Mouse (Mus musculus) lung, adult 2 months (tissue): Measurements from ENCODE around the gene Spata45.

Experiments
- CTCF ChIP-seq: fragments of 200-500 bp; IDR thresholded peaks from 2 replicates; pipeline ENCODE4 v1.5.1; 2011; ENCODE audit warnings: mild to moderate bottlenecking, low read length, control low read depth; ENCODE audit not compliant: insufficient read depth
- POLR2A ChIP-seq: fragments of 200-500 bp; IDR thresholded peaks from 2 replicates; pipeline ENCODE4 v1.6.1; 2011; ENCODE audit warnings: low read depth, mild to moderate bottlenecking, control low read depth, low read length, borderline replicate concordance; ENCODE audit errors: extremely low read depth

DNA sequence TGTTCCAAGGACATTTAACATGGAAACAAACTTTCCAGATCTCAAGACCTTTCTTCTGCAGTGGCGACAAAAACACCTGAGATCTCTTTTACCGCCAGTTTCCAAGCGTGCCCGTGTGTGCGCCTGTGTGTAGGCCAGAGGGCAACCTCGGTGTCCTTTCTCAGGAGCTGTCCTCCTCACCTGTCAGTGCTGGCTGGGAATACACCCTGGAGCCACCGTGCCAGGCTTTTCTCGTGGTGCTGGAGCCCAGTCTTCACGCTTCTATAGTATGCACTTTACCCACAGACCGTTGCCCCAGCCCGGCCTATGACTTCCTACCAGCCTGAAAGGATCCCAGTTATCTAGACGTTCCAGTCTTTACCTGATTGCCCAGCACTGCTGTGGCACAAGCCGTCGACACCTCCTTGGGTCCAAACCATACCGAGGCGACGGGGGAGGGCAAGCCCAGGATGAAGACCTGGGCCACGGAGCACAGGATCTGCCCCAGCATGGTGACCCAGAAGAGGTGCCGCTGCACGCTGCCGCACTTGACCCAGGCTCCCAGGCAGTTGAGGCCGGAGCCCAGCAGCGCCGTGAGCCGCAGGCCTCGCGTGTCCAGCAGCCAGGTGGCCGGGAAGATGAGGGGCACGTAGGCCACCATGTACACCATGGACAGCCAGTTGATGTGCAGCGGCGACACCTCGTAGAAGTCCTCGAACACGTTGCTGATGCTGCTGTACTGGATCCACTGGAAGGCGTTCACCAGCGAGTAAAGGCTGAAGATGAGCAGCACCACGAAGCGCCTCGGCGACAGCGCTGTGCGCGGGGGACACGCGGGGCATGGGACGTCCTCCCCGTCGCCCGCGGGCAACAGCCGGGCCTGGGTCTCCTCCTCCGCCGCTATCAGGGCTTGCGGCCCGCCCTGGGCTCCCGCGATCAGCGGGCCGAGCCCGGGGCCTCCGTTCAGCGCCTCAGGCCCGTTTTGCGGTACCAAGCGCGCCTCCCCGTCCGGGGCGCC, 11.1 kb upstream of the Spata45 start:
- TF ChIP-seq POLR2A (no peak), CTCF (no peak)
